Mouse (Mus musculus): ENCODE measurements at regions not wholly inside any gene's neighbourhood (a gene's known extent, or its start where the extent isn't known, plus 50 kb on each side); places are given as distances from the start of the nearest gene placed in this dataset.

GRCm38 (mm10) chr4:55279351-55279750, 70.5 kb upstream of the Rad23b start:
- peak; percentile 85 for DNase-seq (ENCODE audit: low read depth, low spot score)

DNA sequence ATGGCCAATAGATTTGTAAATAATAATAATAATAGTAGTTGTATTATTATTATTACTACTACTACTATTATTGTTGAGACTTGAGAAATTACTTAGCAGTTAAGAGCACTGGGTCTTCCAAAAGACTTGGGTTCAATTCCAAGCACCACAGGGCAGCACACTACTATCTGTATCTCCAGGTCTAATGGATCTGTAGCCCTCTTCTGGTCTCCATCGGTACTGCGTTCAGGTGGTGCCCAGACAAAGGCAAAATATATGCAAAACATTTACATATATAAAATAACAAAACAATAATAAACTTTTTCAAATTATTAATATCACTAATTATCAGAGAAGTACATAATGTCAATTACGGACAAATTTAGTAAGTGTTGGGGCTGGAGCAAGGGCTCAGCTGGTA, 69.1 kb upstream of the Rad23b start:
- peak; percentile 69 for DNase-seq (ENCODE audit: low read depth, low spot score)

- peak; percentile 53 for DNase-seq (ENCODE audit: low read depth, low spot score)
These were observed 68.3 kb upstream of the Rad23b start for GRCm38 (mm10) chr4:55281486-55282096.

- no peak for DNase-seq (ENCODE audit: low read depth, low spot score)
These were observed 67.4 kb upstream of the Rad23b start for GRCm38 (mm10) chr4:55282474-55282873.

- no peak for DNase-seq (ENCODE audit: low read depth, low spot score)
These were observed 65.1 kb upstream of the Rad23b start for GRCm38 (mm10) chr4:55284722-55285225.

- DNase-seq (ENCODE audit: low read depth, low spot score), result no peak
These were observed 64.2 kb upstream of the Rad23b start for GRCm38 (mm10) chr4:55285641-55286040.

DNA sequence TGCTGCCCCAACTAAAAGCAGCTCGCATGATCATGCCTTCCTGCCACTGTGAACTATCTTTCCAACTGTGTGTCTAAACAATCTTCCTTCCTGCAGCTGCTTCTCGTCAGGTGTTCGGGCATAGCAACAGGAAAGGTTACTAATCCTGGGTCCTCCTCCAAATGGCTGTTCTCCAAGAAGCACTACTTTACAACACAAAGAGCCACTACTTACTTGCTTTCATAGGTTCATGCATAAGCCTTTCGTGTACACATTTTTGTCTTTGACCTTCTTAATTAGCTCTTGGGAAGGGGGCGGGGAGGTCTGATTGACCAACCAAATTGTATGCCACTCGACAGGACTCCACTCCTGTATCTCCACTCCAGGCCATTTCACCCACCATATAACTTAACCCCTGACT, 61.4 kb upstream of the Rad23b start:
- DNase-seq (ENCODE audit: low read depth, low spot score), result peak; percentile 65

DNA sequence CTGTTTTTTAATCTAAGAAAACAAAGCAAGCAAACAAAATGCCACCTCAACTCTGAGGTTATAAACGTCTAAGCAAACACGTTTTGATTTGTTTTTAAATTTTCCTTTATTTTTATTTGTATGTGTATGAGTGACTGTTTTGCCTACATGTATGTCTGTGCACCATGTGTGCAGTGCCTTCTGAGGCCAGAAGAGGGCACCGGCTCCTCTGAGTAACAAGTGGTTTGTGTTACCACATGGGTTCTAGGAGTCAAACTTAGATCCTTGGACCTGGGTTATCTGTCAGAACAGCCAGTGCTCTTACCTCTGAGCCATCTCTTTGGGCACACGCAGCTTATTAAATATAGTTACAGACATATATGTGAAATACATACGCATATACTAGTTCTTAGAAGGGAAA, 57.6 kb upstream of the Rad23b start:
- DNase-seq (ENCODE audit: low read depth, low spot score), result peak; percentile 87

GRCm38 (mm10) chr4:55292701-55293100, 57.1 kb upstream of the Rad23b start:
- peak; percentile 26 for DNase-seq (ENCODE audit: low read depth, low spot score)

DNA sequence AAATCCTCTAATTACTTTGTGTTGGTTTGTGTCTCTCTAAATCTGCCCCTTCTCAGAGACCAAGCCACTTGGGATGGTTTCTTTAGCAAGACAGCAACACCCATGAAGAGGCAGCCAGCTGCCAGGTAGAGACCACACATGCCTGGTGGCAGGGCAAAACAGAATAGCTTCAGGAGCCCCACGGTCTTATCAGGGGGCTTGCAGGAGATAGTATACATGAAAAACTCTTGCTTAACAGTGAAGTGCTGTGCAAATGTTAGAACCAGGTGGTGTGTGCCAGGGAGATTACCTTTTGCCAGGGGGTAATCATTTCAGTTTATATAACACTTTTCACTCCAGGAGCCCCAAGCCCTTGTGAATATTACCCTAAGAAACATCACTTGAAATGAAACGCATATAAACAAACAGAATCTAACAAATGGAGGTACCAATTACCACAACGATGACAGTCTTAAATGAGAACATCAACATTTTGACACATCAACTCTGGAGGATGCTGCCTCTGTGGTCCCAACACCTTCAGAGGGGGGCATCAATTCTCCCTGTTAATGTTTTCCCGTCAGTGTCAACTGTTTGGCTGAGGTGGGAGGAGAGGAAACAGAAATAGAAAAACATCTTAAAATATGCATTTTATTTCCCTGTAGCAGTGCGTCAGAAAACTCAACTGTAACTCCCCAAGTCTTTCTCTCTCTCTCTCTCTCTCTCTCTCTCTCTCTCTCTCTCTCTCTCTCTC, 56.3 kb upstream of the Rad23b start:
- no peak for DNase-seq (ENCODE audit: low read depth, low spot score)

DNA sequence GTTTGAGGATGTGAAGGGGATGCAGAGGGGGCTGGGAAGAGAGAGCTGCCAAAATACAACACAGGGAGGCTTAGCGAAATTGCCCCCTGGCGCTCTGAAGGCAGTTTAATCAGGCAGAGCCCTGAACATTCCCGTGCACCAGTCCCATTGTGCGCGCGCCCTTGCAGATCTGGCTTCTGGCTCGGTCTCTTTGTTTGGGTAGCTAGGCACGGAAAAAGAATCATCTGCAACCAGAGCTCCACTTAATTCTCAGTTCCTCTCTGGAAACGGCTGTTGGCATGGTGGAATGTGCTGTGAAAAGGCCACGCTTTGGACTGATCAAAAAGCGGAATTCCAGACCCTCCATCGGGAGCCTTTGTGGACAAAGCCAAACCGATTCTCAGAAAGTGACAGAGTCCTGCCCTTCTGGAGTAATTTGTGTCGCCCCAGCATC, 55.6 kb upstream of the Rad23b start:
- peak; percentile 87 for DNase-seq (ENCODE audit: low read depth, low spot score)

DNA sequence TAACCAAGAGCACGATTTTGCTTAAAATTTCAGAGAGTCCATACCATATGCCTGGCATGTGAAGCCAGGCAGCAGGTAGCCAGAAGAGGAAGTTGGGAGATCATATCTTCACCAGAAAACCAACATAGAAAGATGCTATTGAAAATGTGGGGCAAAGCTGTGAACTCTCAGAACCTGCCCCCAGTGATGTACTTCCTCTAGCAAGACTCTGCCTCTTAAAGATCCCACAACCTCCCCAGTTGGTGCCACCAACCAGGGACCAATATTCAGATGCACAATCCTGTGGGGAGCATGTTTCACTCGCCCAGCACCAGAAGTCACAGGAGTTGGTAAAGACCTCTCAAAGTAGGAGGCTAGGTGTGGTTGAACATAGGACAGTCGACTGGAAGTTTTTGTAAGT, 52.0 kb upstream of the Rad23b start:
- no peak for DNase-seq (ENCODE audit: low read depth, low spot score)

Measured in ZHBTc4 (cell line).